Mouse (Mus musculus): ENCODE results near the gene Cyp17a1. TPM values are rescaled to one million over a fixed set of nuclear protein-coding genes. Genes with fewer than 3 reads are reported as not detected.
A peak's percentile ranks its signal among the peaks of the same experiment; 100 is the strongest.

Cyp17a1 gene
- polyA plus RNA-seq, 1 experiment from 2014 or later: not detected

DNA sequence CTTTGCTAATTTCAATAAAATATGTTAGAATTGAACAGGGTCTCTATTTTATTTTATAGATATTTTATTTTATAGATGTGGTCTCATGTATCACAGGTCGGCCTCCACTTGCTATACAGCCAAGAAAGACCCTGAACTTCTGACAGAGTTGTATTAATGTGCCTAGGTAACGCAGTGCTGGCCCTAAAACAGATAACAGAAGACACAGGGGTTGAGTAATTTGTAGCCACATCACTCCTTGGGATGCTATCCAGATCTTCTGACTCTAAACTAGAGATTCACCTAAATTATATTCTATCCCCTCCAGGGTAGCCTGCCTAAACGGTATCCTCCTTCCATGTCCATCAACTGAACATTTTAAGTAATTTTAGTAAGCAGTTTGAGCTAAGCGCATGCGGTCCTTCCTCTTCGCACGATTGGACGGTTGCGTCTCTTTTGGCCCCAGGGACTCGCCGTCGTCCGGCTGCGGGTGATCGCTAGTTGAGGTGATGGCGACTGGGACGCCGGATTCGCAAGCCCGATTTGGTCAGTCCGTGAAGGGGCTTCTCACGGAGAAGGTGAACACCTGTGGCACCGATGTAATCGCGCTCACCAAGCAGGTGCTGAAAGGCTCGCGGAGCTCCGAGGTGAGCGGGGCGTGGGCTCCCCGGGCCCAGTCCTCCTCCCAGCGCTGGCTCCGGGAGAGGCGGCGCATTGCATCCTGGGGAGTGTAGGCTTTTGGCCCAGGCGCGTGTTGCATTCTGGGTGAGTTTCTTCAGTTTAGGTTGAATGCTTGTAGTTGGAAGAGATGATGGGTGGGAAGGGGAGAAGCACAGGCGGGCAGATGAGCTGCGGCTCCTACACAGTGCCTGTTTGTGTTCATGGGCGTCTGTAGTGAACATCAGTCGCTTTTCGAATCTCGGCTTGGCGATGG, 16.7 kb upstream of the Cyp17a1 start, which contains the start of gene Borcs7:
TSS of gene Borcs7 (plus strand) at position 447 of the 913 bp plus-strand sequence.
- WGBS: 2% methylated on average over 44 of the region's 44 CpGs
- peaks cover 5% of the 10 kb centered on the region; the same call in 1 of the 2 replicates for H3K4me1 ChIP-seq (ENCODE audit: control insufficient read depth, insufficient read depth, low read length)
- H3K36me3 ChIP-seq (ENCODE audit: control insufficient read depth, insufficient read depth, low read length): no peaks in the 10 kb centered on the region
- ATAC-seq (ENCODE audit: insufficient read depth, low FRiP score, low TSS enrichment): peak; percentile 93
- H3K9me3 ChIP-seq (ENCODE audit: control insufficient read depth, low read length): no peaks in the 10 kb centered on the region
- peak within 1 kb of the TSS; percentile 60 for H3K4me2 ChIP-seq (ENCODE audit: low read depth)
- H3K27me3 ChIP-seq (ENCODE audit: control insufficient read depth, insufficient read depth, low read length): no peaks in the 10 kb centered on the region
- H3K27ac ChIP-seq (ENCODE audit: low read depth, low read length): no peak within 1 kb of the TSS
- H3K4me3 ChIP-seq (ENCODE audit: low read depth, low read length): peak within 1 kb of the TSS; percentile 68
- peak; percentile 88 for DNase-seq (ENCODE audit: low spot score)
- peak within 1 kb of the TSS; percentile 85 for H3K9ac ChIP-seq (ENCODE audit: low read length)

DNA sequence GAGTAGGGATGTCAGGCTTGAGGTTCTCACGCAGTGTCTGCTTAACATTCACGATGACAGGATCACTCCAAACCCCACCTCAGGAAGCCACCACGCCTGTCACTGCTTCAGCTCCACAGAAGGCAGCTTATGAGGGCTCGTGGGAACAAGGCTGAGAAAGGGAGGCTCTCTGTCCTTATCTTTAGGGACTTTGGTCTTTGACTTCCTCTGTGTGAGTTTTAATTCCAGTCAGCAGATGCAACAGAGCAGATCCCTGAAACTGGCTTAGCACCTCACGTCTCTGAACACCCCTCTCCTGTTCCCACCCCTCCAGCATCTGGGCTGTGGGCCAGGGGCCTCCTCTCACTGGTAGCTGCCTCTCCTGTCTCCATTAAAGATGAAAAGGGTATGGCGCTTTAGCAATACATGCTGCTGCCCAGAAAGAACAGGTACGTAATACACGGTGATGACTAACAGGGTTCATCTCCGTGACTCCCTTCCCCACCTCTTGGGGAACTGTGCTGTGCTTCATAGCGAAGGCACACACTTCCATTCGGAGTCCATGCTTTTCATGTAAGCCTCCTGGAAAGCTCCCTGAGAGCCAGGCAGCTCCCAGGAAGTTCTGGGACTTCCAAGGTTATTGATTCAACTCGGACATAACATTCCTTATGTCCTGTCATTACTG, 6.9 kb upstream of the Cyp17a1 start:
- DNase-seq (ENCODE audit: low spot score): no peak
- WGBS: 77% methylated on average over 12 of the region's 12 CpGs
- H3K4me2 ChIP-seq (ENCODE audit: low read depth): no peak overlapping the region

DNA sequence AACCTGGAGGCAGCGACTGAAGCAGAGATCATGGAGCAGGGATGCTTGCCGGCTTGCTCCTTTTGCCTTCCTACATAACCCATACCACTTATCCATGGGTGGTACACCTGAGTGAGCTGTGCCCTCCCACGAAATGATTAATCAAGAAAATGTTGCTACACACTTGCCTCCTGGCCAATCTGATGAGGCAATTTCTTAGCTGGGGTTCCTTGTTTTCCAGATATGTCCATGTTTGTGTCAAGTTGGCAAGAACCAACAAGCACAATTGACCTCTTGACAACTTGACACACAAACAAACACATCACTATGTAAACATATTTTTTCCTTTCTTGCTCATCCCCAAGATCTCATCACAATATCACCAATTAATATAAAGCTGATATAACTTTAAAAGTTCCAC, 2.7 kb upstream of the Cyp17a1 start:
- ATAC-seq (ENCODE audit: insufficient read depth, low FRiP score, low TSS enrichment) (no peak), DNase-seq (ENCODE audit: low spot score) (no peak)
- WGBS: 81% methylated on average over 3 of the region's 3 CpGs
- no peaks in the 10 kb centered on the region for H3K36me3 ChIP-seq (ENCODE audit: control insufficient read depth, insufficient read depth, low read length)
- H3K27me3 ChIP-seq (ENCODE audit: control insufficient read depth, insufficient read depth, low read length): no peaks in the 10 kb centered on the region
- H3K27ac ChIP-seq (ENCODE audit: low read depth, low read length): no peak overlapping the region
- no peak overlapping the region for H3K9ac ChIP-seq (ENCODE audit: low read length)
- H3K4me2 ChIP-seq (ENCODE audit: low read depth): no peak overlapping the region
- no peaks in the 10 kb centered on the region for H3K9me3 ChIP-seq (ENCODE audit: control insufficient read depth, low read length)
- no peaks in the 10 kb centered on the region for H3K4me1 ChIP-seq (ENCODE audit: control insufficient read depth, insufficient read depth, low read length)
- no peak overlapping the region for H3K4me3 ChIP-seq (ENCODE audit: low read depth, low read length)

More for the DNA sequence above, 6.9 kb upstream of the Cyp17a1 start:
- Histone ChIP-seq H3K9ac (ENCODE audit: low read length) (no peak overlapping the region), H3K27me3 (ENCODE audit: control insufficient read depth, insufficient read depth, low read length) (no peaks in the 10 kb centered on the region), H3K36me3 (ENCODE audit: control insufficient read depth, insufficient read depth, low read length) (no peaks in the 10 kb centered on the region), H3K4me3 (ENCODE audit: low read depth, low read length) (no peak overlapping the region), H3K27ac (ENCODE audit: low read depth, low read length) (no peak overlapping the region), H3K4me1 (ENCODE audit: control insufficient read depth, insufficient read depth, low read length) (no peaks in the 10 kb centered on the region), H3K9me3 (ENCODE audit: control insufficient read depth, low read length) (no peaks in the 10 kb centered on the region)
- no peak for ATAC-seq (ENCODE audit: insufficient read depth, low FRiP score, low TSS enrichment)

DNA sequence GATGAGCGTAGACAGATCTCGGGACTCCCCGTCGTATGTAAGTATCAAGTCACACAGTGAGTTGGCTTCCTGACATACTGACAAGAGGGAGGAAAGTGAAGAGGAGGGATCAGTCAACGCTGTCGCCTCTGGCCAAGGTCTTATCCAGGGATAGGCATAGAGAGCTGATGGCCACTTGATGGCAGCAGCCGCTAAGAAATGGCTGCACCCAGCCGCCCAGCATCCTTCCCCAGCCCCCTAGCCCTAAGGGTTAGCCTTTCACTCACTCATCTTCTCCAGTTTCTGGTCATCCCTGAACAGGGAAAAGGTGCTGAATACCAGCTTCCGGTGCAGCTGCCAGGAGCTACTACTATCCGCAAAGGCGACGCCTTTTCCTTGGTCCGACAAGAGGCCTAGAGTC, 2.3 kb downstream of the Cyp17a1 start:
- Histone ChIP-seq H3K4me3 (ENCODE audit: low read depth, low read length) (no peak overlapping the region), H3K4me1 (ENCODE audit: control insufficient read depth, insufficient read depth, low read length) (no peaks in the 10 kb centered on the region; the same call in 1 of the 2 replicates), H3K4me2 (ENCODE audit: low read depth) (no peak overlapping the region), H3K27me3 (ENCODE audit: control insufficient read depth, insufficient read depth, low read length) (no peaks in the 10 kb centered on the region), H3K9me3 (ENCODE audit: control insufficient read depth, low read length) (no peaks in the 10 kb centered on the region), H3K27ac (ENCODE audit: low read depth, low read length) (no peak overlapping the region), H3K9ac (ENCODE audit: low read length) (no peak overlapping the region), H3K36me3 (ENCODE audit: control insufficient read depth, insufficient read depth, low read length) (no peaks in the 10 kb centered on the region)
- ATAC-seq (ENCODE audit: insufficient read depth, low FRiP score, low TSS enrichment) (no peak), DNase-seq (ENCODE audit: low spot score) (peak; percentile 72)
- WGBS: 35% methylated on average over 13 of the region's 13 CpGs

GRCm38 (mm10) chr19:46669802-46670201, 3.2 kb downstream of the Cyp17a1 start:
- H3K9me3 ChIP-seq (ENCODE audit: control insufficient read depth, low read length): no peaks in the 10 kb centered on the region
- ATAC-seq (ENCODE audit: insufficient read depth, low FRiP score, low TSS enrichment): no peak
- no peak overlapping the region for H3K4me2 ChIP-seq (ENCODE audit: low read depth)
- no peaks in the 10 kb centered on the region; the same call in 1 of the 2 replicates for H3K4me1 ChIP-seq (ENCODE audit: control insufficient read depth, insufficient read depth, low read length)
- no peak for DNase-seq (ENCODE audit: low spot score)
- H3K27ac ChIP-seq (ENCODE audit: low read depth, low read length): no peak overlapping the region
- WGBS: 88% methylated on average over 5 of the region's 5 CpGs
- H3K4me3 ChIP-seq (ENCODE audit: low read depth, low read length): no peak overlapping the region
- no peaks in the 10 kb centered on the region for H3K27me3 ChIP-seq (ENCODE audit: control insufficient read depth, insufficient read depth, low read length)
- H3K9ac ChIP-seq (ENCODE audit: low read length): no peak overlapping the region
- H3K36me3 ChIP-seq (ENCODE audit: control insufficient read depth, insufficient read depth, low read length): no peaks in the 10 kb centered on the region

DNA sequence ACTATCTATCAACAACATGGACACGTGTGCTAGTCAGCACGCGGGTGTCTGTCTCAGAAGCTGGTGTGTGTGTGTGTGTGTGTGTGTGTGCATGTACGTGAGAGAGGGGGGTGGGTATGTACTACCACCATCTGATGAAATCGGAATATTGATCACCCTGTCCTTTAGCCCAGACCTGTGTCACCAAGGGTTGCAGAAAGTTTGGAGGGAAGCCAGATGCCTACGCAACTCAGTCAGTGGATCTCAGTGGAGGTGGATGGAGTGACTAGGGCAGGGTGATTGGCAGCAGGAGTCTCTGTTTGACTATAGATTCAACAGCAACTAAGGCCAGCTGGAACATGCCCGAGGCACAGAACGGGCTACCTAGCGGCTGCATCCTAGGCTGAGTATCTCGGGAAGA, 4.7 kb downstream of the Cyp17a1 start:
- Histone ChIP-seq H3K27me3 (ENCODE audit: control insufficient read depth, insufficient read depth, low read length) (no peaks in the 10 kb centered on the region), H3K4me3 (ENCODE audit: low read depth, low read length) (no peak overlapping the region), H3K9ac (ENCODE audit: low read length) (no peak overlapping the region), H3K36me3 (ENCODE audit: control insufficient read depth, insufficient read depth, low read length) (no peaks in the 10 kb centered on the region), H3K9me3 (ENCODE audit: control insufficient read depth, low read length) (no peaks in the 10 kb centered on the region), H3K4me2 (ENCODE audit: low read depth) (no peak overlapping the region), H3K27ac (ENCODE audit: low read depth, low read length) (no peak overlapping the region), H3K4me1 (ENCODE audit: control insufficient read depth, insufficient read depth, low read length) (no peaks in the 10 kb centered on the region; the same call in 1 of the 2 replicates)
- DNase-seq (ENCODE audit: low spot score) (no peak), ATAC-seq (ENCODE audit: insufficient read depth, low FRiP score, low TSS enrichment) (no peak)
- 93% methylated on average over 10 of the region's 10 CpGs for WGBS

GRCm38 (mm10) chr19:46667300-46667699, 5.7 kb downstream of the Cyp17a1 start:
- Histone ChIP-seq H3K36me3 (ENCODE audit: control insufficient read depth, insufficient read depth, low read length) (no peaks in the 10 kb centered on the region), H3K4me3 (ENCODE audit: low read depth, low read length) (no peak overlapping the region)
- DNase-seq (ENCODE audit: low spot score): no peak

GRCm38 (mm10) chr19:46665474-46665873, 7.5 kb downstream of the Cyp17a1 start:
- H3K36me3 ChIP-seq (ENCODE audit: control insufficient read depth, insufficient read depth, low read length): no peaks in the 10 kb centered on the region

More at GRCm38 (mm10) chr19:46667300-46667699, 5.7 kb downstream of the Cyp17a1 start:
- Histone ChIP-seq H3K9me3 (ENCODE audit: control insufficient read depth, low read length) (no peaks in the 10 kb centered on the region), H3K4me1 (ENCODE audit: control insufficient read depth, insufficient read depth, low read length) (no peaks in the 10 kb centered on the region; the same call in 1 of the 2 replicates), H3K4me2 (ENCODE audit: low read depth) (no peak overlapping the region), H3K27ac (ENCODE audit: low read depth, low read length) (no peak overlapping the region), H3K9ac (ENCODE audit: low read length) (no peak overlapping the region), H3K27me3 (ENCODE audit: control insufficient read depth, insufficient read depth, low read length) (no peaks in the 10 kb centered on the region)
- WGBS: 61% methylated on average over 11 of the region's 11 CpGs
- no peak for ATAC-seq (ENCODE audit: insufficient read depth, low FRiP score, low TSS enrichment)

More at GRCm38 (mm10) chr19:46665474-46665873, 7.5 kb downstream of the Cyp17a1 start:
- Histone ChIP-seq H3K27me3 (ENCODE audit: control insufficient read depth, insufficient read depth, low read length) (no peaks in the 10 kb centered on the region), H3K4me2 (ENCODE audit: low read depth) (no peak overlapping the region), H3K9ac (ENCODE audit: low read length) (no peak overlapping the region; the same call in 1 of the 2 replicates), H3K9me3 (ENCODE audit: control insufficient read depth, low read length) (no peaks in the 10 kb centered on the region), H3K4me1 (ENCODE audit: control insufficient read depth, insufficient read depth, low read length) (no peaks in the 10 kb centered on the region; the same call in 1 of the 2 replicates), H3K27ac (ENCODE audit: low read depth, low read length) (no peak overlapping the region), H3K4me3 (ENCODE audit: low read depth, low read length) (no peak overlapping the region)
- ATAC-seq (ENCODE audit: insufficient read depth, low FRiP score, low TSS enrichment) (no peak), DNase-seq (ENCODE audit: low spot score) (no peak)
- WGBS: 72% methylated on average over 7 of the region's 7 CpGs

Measured in neural tube, embryonic 11.5 days (tissue).